Mouse (Mus musculus): ENCODE measurements around the gene Gm8773. TPM values are rescaled to one million over a fixed set of nuclear protein-coding genes. Genes with fewer than 3 reads are reported as not detected.

The Gm8773 gene
- 5.7 and 5.9 TPM in 2 replicates for polyA plus RNA-seq (2012; rRNA removed)

DNA sequence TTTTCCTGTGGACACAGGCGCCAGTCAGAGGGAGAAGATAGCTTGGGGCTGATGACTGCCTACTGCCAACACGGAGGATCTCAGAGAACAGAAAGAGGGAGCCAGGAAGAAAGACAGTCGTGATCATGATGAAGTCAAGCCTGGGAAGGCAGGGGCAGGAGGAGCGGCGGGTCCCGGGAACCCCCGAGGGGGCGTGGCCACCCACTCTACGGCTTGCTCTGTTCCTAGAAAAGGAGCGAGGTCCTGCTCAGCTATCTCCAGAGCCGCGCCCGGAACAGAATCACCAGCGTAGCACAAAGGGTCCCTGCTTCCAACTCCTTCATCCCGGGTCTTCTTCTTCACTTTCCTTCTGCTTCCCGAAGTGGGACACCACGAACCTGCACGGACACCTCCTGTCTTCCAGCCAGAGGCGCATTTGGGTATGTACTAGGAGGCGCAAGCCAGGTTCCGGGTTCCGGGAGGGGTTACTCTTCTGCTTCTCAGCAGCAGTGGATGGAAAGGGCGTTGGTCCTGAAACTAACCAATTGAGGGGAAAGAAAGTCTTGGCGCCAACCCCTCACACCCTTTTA is at the start of gene Gm8773:
Gm8773 (plus strand) TSS at position 51 of the 569 bp plus-strand sequence.

DNA sequence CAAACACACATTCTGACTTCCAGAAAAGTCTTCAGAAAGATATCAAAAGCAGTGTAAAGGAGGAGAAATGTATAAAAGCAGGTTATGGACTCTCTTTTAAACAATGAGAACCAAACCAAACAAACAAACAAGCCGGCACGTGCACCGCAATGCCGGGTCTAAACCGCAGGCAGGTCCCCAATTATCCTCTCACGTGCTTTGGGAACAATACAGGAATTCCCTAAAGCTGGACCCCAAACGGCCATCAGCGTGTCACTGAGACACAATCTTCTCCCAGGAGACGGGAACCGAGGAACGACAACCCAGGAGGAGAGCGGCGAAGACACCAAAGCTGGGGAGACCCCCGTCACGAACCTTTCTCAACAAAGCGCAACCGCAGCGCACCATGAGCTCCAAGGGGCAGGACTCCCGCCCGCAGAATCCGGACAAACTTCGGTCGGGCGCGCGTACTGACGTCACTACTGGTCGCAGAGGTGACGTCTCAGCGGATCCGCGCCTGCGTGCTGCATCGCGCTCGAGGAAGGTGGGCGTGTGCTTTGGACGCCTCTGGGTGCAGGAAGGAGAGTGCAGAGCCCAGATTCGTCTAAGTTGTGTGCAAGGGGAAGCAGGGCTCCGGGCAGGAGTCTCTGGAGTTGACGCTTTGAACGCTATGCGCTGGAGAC is 14.4 kb upstream of the Gm8773 start, which contains the start of gene Gtpbp10:
Gtpbp10 (minus strand) TSS at position 460 of the 662 bp plus-strand sequence.

Other genes starting within 250 kb of the Gm8773 start
- gene Cdk14, start 153.5 kb upstream of the Gm8773 start, polyA plus RNA-seq (2012; rRNA removed): 22.2 and 22.8 TPM in 2 replicates
- gene 1700015F17Rik, start 94.7 kb upstream of the Gm8773 start, polyA plus RNA-seq (2012; rRNA removed): not detected in 2 replicates
- 20.1 and 21.6 TPM in 2 replicates for gene Cldn12, start 58.8 kb upstream of the Gm8773 start, polyA plus RNA-seq (2012; rRNA removed)
- gene Gtpbp10, start 14.3 kb upstream of the Gm8773 start, polyA plus RNA-seq (2012; rRNA removed): 19.7 and 21.4 TPM in 2 replicates
- gene Cfap69, start 90.4 kb downstream of the Gm8773 start, polyA plus RNA-seq (2012; rRNA removed): 13.3 and 14.8 TPM in 2 replicates
- 2.8 and 4.0 TPM in 2 replicates for gene Steap2, start 120.8 kb downstream of the Gm8773 start, polyA plus RNA-seq (2012; rRNA removed)
- gene Steap1, start 175.5 kb downstream of the Gm8773 start, polyA plus RNA-seq (2012; rRNA removed): 1.4 TPM in 2 replicates